Mouse (Mus musculus) stomach, postnatal 0 days (tissue): ENCODE results near the gene Cdh26. TPM values are rescaled to one million over a fixed set of nuclear protein-coding genes. Genes with fewer than 3 reads are reported as not detected.
A peak's percentile ranks its signal among the peaks of the same experiment; 100 is the strongest.

Experiments
- ATAC-seq: fragments of 200-750 bp; cut with Nextera tagmentation; 2 replicates; pipeline ENCODE4 v1.8.0; 2017; ENCODE audit not compliant: low FRiP score, low TSS enrichment
- DNase-seq: peaks from one replicate; pipeline ENCODE4 v3.0.0-alpha.2; 2016; ENCODE audit warnings: low spot score
- H3K27ac ChIP-seq: fragments of 300-500 bp; sonication (generic); replicated peaks from 2 replicates; pipeline ENCODE4 v1.5.1; 2014; ENCODE audit warnings: mild to moderate bottlenecking, control low read depth
- H3K27me3 ChIP-seq: fragments of 300-500 bp; sonication (generic); 2 replicates; pipeline ENCODE4 v1.6.1; 2014; ENCODE audit warnings: low read length; ENCODE audit not compliant: control insufficient read depth, insufficient read depth
- H3K36me3 ChIP-seq: fragments of 300-500 bp; sonication (generic); 2 replicates; pipeline ENCODE4 v1.6.1; 2014; ENCODE audit warnings: low read length, mixed read lengths; ENCODE audit not compliant: control insufficient read depth, insufficient read depth
- H3K4me1 ChIP-seq: fragments of 300-500 bp; sonication (generic); replicated peaks from 2 replicates; pipeline ENCODE4 v1.6.1; 2014; ENCODE audit warnings: antibody characterized with exemption; ENCODE audit not compliant: control insufficient read depth, insufficient read depth
- H3K4me2 ChIP-seq: fragments of 300-500 bp; sonication (generic); replicated peaks from 2 replicates; pipeline ENCODE4 v1.6.1; 2014; ENCODE audit warnings: low read depth, mild to moderate bottlenecking, control low read depth, moderate library complexity
- H3K4me3 ChIP-seq: fragments of 300-500 bp; sonication (generic); 2 replicates; pipeline ENCODE4 v1.5.1; 2014; ENCODE audit warnings: low read depth, low read length, control low read depth
- H3K9ac ChIP-seq: fragments of 300-500 bp; sonication (generic); 2 replicates; pipeline ENCODE4 v1.6.1; 2014; ENCODE audit warnings: mild to moderate bottlenecking, low read length, control low read depth, mixed read lengths
- H3K9me3 ChIP-seq: fragments of 300-500 bp; sonication (generic); 2 replicates; pipeline ENCODE4 v1.6.1; 2016; ENCODE audit warnings: low read length; ENCODE audit not compliant: control insufficient read depth
- CTCF ChIP-seq: IDR thresholded peaks from 2 replicates; pipeline ENCODE4 v1.5.1; 2016; ENCODE audit warnings: antibody characterized with exemption, low read depth, mild to moderate bottlenecking, moderate library complexity
- EP300 ChIP-seq: optimal IDR thresholded peaks from 2 replicates; pipeline ENCODE3; 2016; ENCODE audit warnings: antibody characterized with exemption
- WGBS: fragments of 180-500 bp; shearing (Covaris S2); extraction: QIAGEN DNeasy Blood & Tissue Kit; methylation state at CpG from one replicate; pipeline ENCODE4 v1.1.7; 2014; 5-methylcytosine and 5-hydroxymethylcytosine counted together
- polyA plus RNA-seq: library from polyadenylated mRNA; unstranded; fragments of >200 nt; fragmentation: Nextera tagmentation; extraction: Ambion mirVana; gene quantifications from 2 replicates; pipeline ENCODE4 v1.2.1, GENCODE M21; 2015

Cdh26 gene
- polyA plus RNA-seq, 1 experiment from 2014 or later = 0.39 TPM

DNA sequence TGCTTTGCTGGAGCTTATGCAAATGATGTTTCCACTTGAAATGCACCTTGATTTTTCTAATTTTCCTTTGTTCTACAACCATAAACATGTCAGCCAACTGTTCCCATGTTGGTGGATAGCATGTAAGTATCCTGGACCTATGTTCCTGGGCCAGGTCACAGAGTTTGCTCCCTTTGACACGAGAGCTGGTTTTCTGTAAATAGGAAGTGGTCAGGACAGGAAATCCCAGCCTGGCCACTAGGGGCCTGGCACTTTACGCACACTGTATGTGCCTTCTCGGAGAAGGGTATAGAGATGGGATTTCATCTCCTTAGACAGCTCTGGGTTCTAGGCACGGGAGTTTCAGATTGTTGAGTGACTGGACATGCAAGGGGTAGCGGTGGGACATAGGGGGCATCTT lies 86.1 kb downstream of the Cdh26 start:
- Histone ChIP-seq H3K9ac (no peak overlapping the region), H3K4me1 (no peaks in the 10 kb centered on the region), H3K4me2 (no peak overlapping the region), H3K9me3 (no peaks in the 10 kb centered on the region), H3K4me3 (no peak overlapping the region), H3K27me3 (no peaks in the 10 kb centered on the region), H3K27ac (no peak overlapping the region), H3K36me3 (no peaks in the 10 kb centered on the region)
- 73% methylated on average over 5 of the region's 5 CpGs for WGBS
- no peak for TF ChIP-seq EP300
- TF ChIP-seq CTCF = peak; percentile 32
- ATAC-seq (no peak), DNase-seq (no peak)

GRCm38 (mm10) chr2:178516941-178517340 lies 86.6 kb downstream of the Cdh26 start:
- Histone ChIP-seq H3K4me3 (no peak overlapping the region), H3K9me3 (no peaks in the 10 kb centered on the region), H3K9ac (no peak overlapping the region), H3K27me3 (no peaks in the 10 kb centered on the region), H3K36me3 (no peaks in the 10 kb centered on the region), H3K4me1 (no peaks in the 10 kb centered on the region), H3K27ac (no peak overlapping the region), H3K4me2 (no peak overlapping the region)
- DNase-seq = no peak
- ATAC-seq = no peak
- TF ChIP-seq CTCF (no peak), EP300 (no peak)
- 72% methylated on average over 9 of the region's 9 CpGs for WGBS

DNA sequence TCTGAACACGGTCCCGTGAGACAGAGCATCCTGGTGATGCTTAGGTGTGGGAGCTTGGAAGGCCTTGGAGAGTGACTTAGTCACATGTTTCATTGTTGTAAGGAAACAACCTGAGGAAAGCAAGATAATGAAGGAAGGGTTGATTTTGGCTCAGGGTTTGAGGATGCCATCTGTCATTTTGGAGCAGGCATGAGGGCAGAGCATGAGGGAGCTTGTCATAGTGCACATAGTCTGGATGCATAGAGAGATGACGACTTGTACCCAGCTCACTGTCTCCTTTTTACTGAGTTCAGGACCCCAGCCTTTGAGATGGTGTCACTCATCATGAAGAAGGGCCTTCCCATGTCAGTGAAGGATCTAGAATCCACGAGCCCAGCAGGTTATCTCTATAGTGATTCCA lies 89.0 kb downstream of the Cdh26 start:
- Histone ChIP-seq H3K9ac (no peak overlapping the region), H3K27me3 (no peaks in the 10 kb centered on the region), H3K4me1 (no peaks in the 10 kb centered on the region), H3K9me3 (no peaks in the 10 kb centered on the region), H3K4me2 (no peak overlapping the region), H3K4me3 (no peak overlapping the region), H3K27ac (no peak overlapping the region), H3K36me3 (no peaks in the 10 kb centered on the region)
- no peak for DNase-seq
- ATAC-seq = no peak
- WGBS = 77% methylated on average over 4 of the region's 4 CpGs
- TF ChIP-seq EP300 (no peak), CTCF (no peak)

- TF ChIP-seq EP300 (no peak), CTCF (no peak)
- no peaks in the 10 kb centered on the region for H3K27me3 ChIP-seq
Observed at GRCm38 (mm10) chr2:178520216-178520615, 89.9 kb downstream of the Cdh26 start.

GRCm38 (mm10) chr2:178522331-178522730 lies 92.0 kb downstream of the Cdh26 start:
- H3K4me3 ChIP-seq = no peak overlapping the region
- no peak for ATAC-seq
- H3K9me3 ChIP-seq = no peaks in the 10 kb centered on the region
- no peaks in the 10 kb centered on the region for H3K36me3 ChIP-seq
- no peaks in the 10 kb centered on the region for H3K4me1 ChIP-seq
- H3K27me3 ChIP-seq = no peaks in the 10 kb centered on the region
- TF ChIP-seq CTCF (no peak), EP300 (no peak)
- no peak overlapping the region for H3K27ac ChIP-seq
- WGBS = 49% methylated on average over 4 of the region's 4 CpGs
- no peak overlapping the region for H3K4me2 ChIP-seq
- DNase-seq = no peak
- no peak overlapping the region for H3K9ac ChIP-seq

More at GRCm38 (mm10) chr2:178520216-178520615, 89.9 kb downstream of the Cdh26 start:
- WGBS = 46% methylated on average over 2 of the region's 2 CpGs
- no peak for DNase-seq
- H3K9ac ChIP-seq = no peak overlapping the region
- H3K27ac ChIP-seq = no peak overlapping the region
- no peaks in the 10 kb centered on the region for H3K9me3 ChIP-seq
- H3K4me3 ChIP-seq = no peak overlapping the region
- no peaks in the 10 kb centered on the region for H3K36me3 ChIP-seq
- H3K4me2 ChIP-seq = no peak overlapping the region
- no peak for ATAC-seq
- H3K4me1 ChIP-seq = no peaks in the 10 kb centered on the region

DNA sequence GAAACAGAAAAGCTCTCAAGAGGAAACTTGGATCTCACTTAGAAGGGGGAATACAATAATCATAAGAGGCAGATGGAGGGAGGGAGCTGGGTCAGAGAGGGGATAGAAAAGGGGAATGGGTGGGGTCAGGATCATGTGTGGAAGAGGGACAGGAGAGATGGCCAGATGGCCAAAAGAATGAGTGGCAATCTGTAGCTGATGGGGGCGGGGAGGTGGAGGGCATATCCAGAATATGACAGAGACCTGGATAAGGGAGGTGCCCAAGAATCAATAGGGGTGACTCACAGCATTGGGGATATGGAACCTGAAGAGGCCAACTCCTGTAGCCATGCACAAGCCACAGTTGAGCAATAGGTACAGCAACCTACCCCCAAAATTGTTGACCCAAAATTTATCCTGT lies 92.5 kb downstream of the Cdh26 start:
- no peak overlapping the region for H3K4me3 ChIP-seq
- TF ChIP-seq EP300 (no peak), CTCF (no peak)
- no peaks in the 10 kb centered on the region for H3K27me3 ChIP-seq
- H3K9ac ChIP-seq = no peak overlapping the region
- no peaks in the 10 kb centered on the region for H3K4me1 ChIP-seq
- 83% methylated on average over 1 of the region's 1 CpGs for WGBS
- H3K27ac ChIP-seq = no peak overlapping the region
- H3K4me2 ChIP-seq = no peak overlapping the region
- no peaks in the 10 kb centered on the region for H3K9me3 ChIP-seq
- DNase-seq (no peak), ATAC-seq (no peak)
- no peaks in the 10 kb centered on the region for H3K36me3 ChIP-seq
